Mouse (Mus musculus) right cerebral cortex, postnatal 36 days (tissue): Measurements from ENCODE around the gene Bckdha.
A peak's percentile ranks its signal among the peaks of the same experiment; 100 is the strongest.

Source experiments
- DNase-seq, 2 experiments: peaks; one replicate each; pipeline ENCODE4 v3.0.0; 2022; ENCODE audit warnings: low spot score in 2 of 2, mixed read lengths in 1 of 2

The Bckdha gene

GRCm38 (mm10) chr7:25614086-25614485, 44.7 kb downstream of the Bckdha start:
- DNase-seq, result no peak

- DNase-seq, result no peak
These were observed 47.3 kb downstream of the Bckdha start for GRCm38 (mm10) chr7:25611501-25611900.

- no peak for DNase-seq
These were observed 48.7 kb downstream of the Bckdha start for GRCm38 (mm10) chr7:25610056-25610455.

- DNase-seq, result no peak
These were observed 51.6 kb downstream of the Bckdha start for GRCm38 (mm10) chr7:25607196-25607595.

GRCm38 (mm10) chr7:25606625-25607063, 52.1 kb downstream of the Bckdha start:
- no peak for DNase-seq

- DNase-seq, result no peak
These were observed 57.4 kb downstream of the Bckdha start for GRCm38 (mm10) chr7:25601346-25601745.

- DNase-seq, result no peak
These were observed 58.1 kb downstream of the Bckdha start for GRCm38 (mm10) chr7:25600666-25601065.

- peak; percentile 33 to 60 for DNase-seq
These were observed 59.1 kb downstream of the Bckdha start for GRCm38 (mm10) chr7:25599663-25600062.

- DNase-seq, result no peak
These were observed 64.9 kb downstream of the Bckdha start for GRCm38 (mm10) chr7:25593859-25594258.

- DNase-seq, result no peak
These were observed 67.6 kb downstream of the Bckdha start for GRCm38 (mm10) chr7:25591226-25591625.

GRCm38 (mm10) chr7:25585351-25586204, 73.2 kb downstream of the Bckdha start:
- no peak for DNase-seq

- no peak for DNase-seq
These were observed 74.1 kb downstream of the Bckdha start for GRCm38 (mm10) chr7:25584651-25585050.

- no peak for DNase-seq
These were observed 76.4 kb downstream of the Bckdha start for GRCm38 (mm10) chr7:25582301-25582810.
